Mouse (Mus musculus): ENCODE results near the gene Gm43191. TPM values are rescaled to one million over a fixed set of nuclear protein-coding genes. Genes with fewer than 3 reads are reported as not detected.

Gm43191 gene
- polyA plus RNA-seq, 1 experiment: not detected

GRCm38 (mm10) chr3:116601781-116602180, 79.3 kb downstream of the Gm43191 start:
- Histone ChIP-seq H3K36me3 (replicated peaks; ENCODE audit: low read length) (peaks cover 25% of the 10 kb centered on the region), H3K9me3 (no peaks in the 10 kb centered on the region), H3K27me3 (replicated peaks) (no peaks in the 10 kb centered on the region), H3K4me3 (replicated peaks) (peak overlapping the region; percentile 38), H3K4me1 (peaks cover 31% of the 10 kb centered on the region)
- TF ChIP-seq GATA1 (IDR thresholded peaks at IDR 0.05; ENCODE audit: borderline replicate concordance, low read length): no peak
- no peak for TF ChIP-seq FLI1 (IDR thresholded peaks at IDR 0.05; ENCODE audit: low read length)

- Histone ChIP-seq H3K9me3 (no peaks in the 10 kb centered on the region), H3K4me3 (replicated peaks) (no peak overlapping the region), H3K36me3 (replicated peaks; ENCODE audit: low read length) (peaks cover 20% of the 10 kb centered on the region), H3K27me3 (replicated peaks) (no peaks in the 10 kb centered on the region), H3K4me1 (peaks cover 36% of the 10 kb centered on the region)
- no peak for TF ChIP-seq GATA1 (IDR thresholded peaks at IDR 0.05; ENCODE audit: borderline replicate concordance, low read length)
- no peak for TF ChIP-seq FLI1 (IDR thresholded peaks at IDR 0.05; ENCODE audit: low read length)
Measured at GRCm38 (mm10) chr3:116601005-116601404, 80.1 kb downstream of the Gm43191 start.

- Histone ChIP-seq H3K4me3 (replicated peaks) (no peak overlapping the region), H3K9me3 (no peaks in the 10 kb centered on the region), H3K27me3 (replicated peaks) (no peaks in the 10 kb centered on the region), H3K4me1 (peaks cover 36% of the 10 kb centered on the region), H3K36me3 (replicated peaks; ENCODE audit: low read length) (peaks cover 16% of the 10 kb centered on the region)
- no peak for TF ChIP-seq GATA1 (IDR thresholded peaks at IDR 0.05; ENCODE audit: borderline replicate concordance, low read length)
- no peak for TF ChIP-seq FLI1 (IDR thresholded peaks at IDR 0.05; ENCODE audit: low read length)
Measured at GRCm38 (mm10) chr3:116599705-116600104, 81.4 kb downstream of the Gm43191 start.

GRCm38 (mm10) chr3:116595603-116595991, 85.5 kb downstream of the Gm43191 start:
- peaks cover 24% of the 10 kb centered on the region for H3K4me1 ChIP-seq
- H3K4me3 ChIP-seq (replicated peaks): peak overlapping the region; percentile 96
- TF ChIP-seq FLI1 (IDR thresholded peaks at IDR 0.05; ENCODE audit: low read length) (no peak), GATA1 (IDR thresholded peaks at IDR 0.05; ENCODE audit: borderline replicate concordance, low read length) (no peak)
- H3K36me3 ChIP-seq (replicated peaks; ENCODE audit: low read length): peaks cover 17% of the 10 kb centered on the region
- no peaks in the 10 kb centered on the region for H3K9me3 ChIP-seq
- no peaks in the 10 kb centered on the region for H3K27me3 ChIP-seq (replicated peaks)

- no peaks in the 10 kb centered on the region for H3K27me3 ChIP-seq (replicated peaks)
- H3K4me1 ChIP-seq: peaks cover 24% of the 10 kb centered on the region
- TF ChIP-seq GATA1 (IDR thresholded peaks at IDR 0.05; ENCODE audit: borderline replicate concordance, low read length): no peak
- TF ChIP-seq FLI1 (IDR thresholded peaks at IDR 0.05; ENCODE audit: low read length): peak; percentile 52; the same call in 1 of the 2 replicates
- H3K36me3 ChIP-seq (replicated peaks; ENCODE audit: low read length): peaks cover 23% of the 10 kb centered on the region
- H3K4me3 ChIP-seq (replicated peaks): peak within 1 kb of the TSS; percentile 96
- H3K9me3 ChIP-seq: no peaks in the 10 kb centered on the region
Measured at GRCm38 (mm10) chr3:116594728-116595602, 86.1 kb downstream of the Gm43191 start, which contains the start of gene Sass6. Sass6 (plus strand) TSS chr3:116594982.

GRCm38 (mm10) chr3:116594076-116594727, 86.9 kb downstream of the Gm43191 start:
- Histone ChIP-seq H3K9me3 (no peaks in the 10 kb centered on the region), H3K27me3 (replicated peaks) (no peaks in the 10 kb centered on the region), H3K4me3 (replicated peaks) (peak overlapping the region; percentile 96), H3K36me3 (replicated peaks; ENCODE audit: low read length) (peaks cover 31% of the 10 kb centered on the region), H3K4me1 (peaks cover 23% of the 10 kb centered on the region)
- TF ChIP-seq FLI1 (IDR thresholded peaks at IDR 0.05; ENCODE audit: low read length): no peak
- TF ChIP-seq GATA1 (IDR thresholded peaks at IDR 0.05; ENCODE audit: borderline replicate concordance, low read length): no peak

Other genes starting within 250 kb of the Gm43191 start
- gene Rtca, start 173.1 kb downstream of the Gm43191 start, polyA plus RNA-seq (2012; ENCODE audit: insufficient read depth, low replicate concordance): 39.0 and 44.2 TPM in 2 replicates
- gene Dbt, start 168.2 kb downstream of the Gm43191 start, polyA plus RNA-seq (2012; ENCODE audit: insufficient read depth, low replicate concordance): 0.78 TPM in 1 of 2 replicates, not detected in the other
- gene Lrrc39, start 118.3 kb downstream of the Gm43191 start, polyA plus RNA-seq (2012; ENCODE audit: insufficient read depth, low replicate concordance): 0.19 TPM in 1 of 2 replicates, not detected in the other
- gene Sass6, start 86.3 kb downstream of the Gm43191 start, polyA plus RNA-seq (2012; ENCODE audit: insufficient read depth, low replicate concordance): 1.4 and 2.0 TPM in 2 replicates
- 0.64 and 6.4 TPM in 2 replicates for gene Trmt13, start 66.7 kb downstream of the Gm43191 start, polyA plus RNA-seq (2012; ENCODE audit: insufficient read depth, low replicate concordance)
- gene Mfsd14a, start 18.6 kb downstream of the Gm43191 start, polyA plus RNA-seq (2012; ENCODE audit: insufficient read depth, low replicate concordance): 7.1 TPM in 1 of 2 replicates, not detected in the other
- gene Slc35a3, start 31.6 kb upstream of the Gm43191 start, polyA plus RNA-seq (2012; ENCODE audit: insufficient read depth, low replicate concordance): 4.1 and 4.5 TPM in 2 replicates
- gene Agl, start 126.9 kb upstream of the Gm43191 start, polyA plus RNA-seq (2012; ENCODE audit: insufficient read depth, low replicate concordance): 0.34 and 1.0 TPM in 2 replicates
- 13.7 TPM in 1 of 2 replicates, not detected in the other for gene Frrs1, start 178.2 kb upstream of the Gm43191 start, polyA plus RNA-seq (2012; ENCODE audit: insufficient read depth, low replicate concordance)